Mouse (Mus musculus) embryonic facial prominence, embryonic 12.5 days (tissue): Measurements from ENCODE around the gene Zp3. TPM values are rescaled to one million over a fixed set of nuclear protein-coding genes. Genes with fewer than 3 reads are reported as not detected.

ENCODE experiments used
- ATAC-seq: fragments of 200-750 bp; cut with Nextera tagmentation; 2 replicates; pipeline ENCODE4 v1.8.0; 2017; ENCODE audit not compliant: insufficient number of reproducible peaks, insufficient read depth, low FRiP score, low TSS enrichment
- H3K27ac ChIP-seq: fragments of 300-500 bp; sonication (generic); 2 replicates; pipeline ENCODE4 v1.5.1; 2016; ENCODE audit warnings: mild to moderate bottlenecking
- H3K27me3 ChIP-seq: fragments of 300-500 bp; sonication (generic); 2 replicates; pipeline ENCODE4 v1.6.1; 2016; ENCODE audit warnings: mild to moderate bottlenecking, moderate library complexity
- H3K36me3 ChIP-seq: fragments of 300-500 bp; sonication (generic); 2 replicates; pipeline ENCODE4 v1.6.1; 2016; ENCODE audit warnings: mild to moderate bottlenecking
- H3K4me1 ChIP-seq: fragments of 300-500 bp; sonication (generic); 2 replicates; pipeline ENCODE4 v1.6.1; 2016
- H3K4me2 ChIP-seq: fragments of 300-500 bp; sonication (generic); replicated peaks from 2 replicates; pipeline ENCODE4 v1.6.1; 2016; ENCODE audit warnings: mild to moderate bottlenecking, moderate library complexity
- H3K4me3 ChIP-seq: fragments of 300-500 bp; sonication (generic); 2 replicates; pipeline ENCODE4 v1.5.1; 2016; ENCODE audit warnings: mild to moderate bottlenecking
- H3K9ac ChIP-seq: fragments of 300-500 bp; sonication (generic); 2 replicates; pipeline ENCODE4 v1.6.1; 2016; ENCODE audit warnings: mild to moderate bottlenecking, moderate library complexity
- H3K9me3 ChIP-seq: fragments of 300-500 bp; sonication (generic); 2 replicates; pipeline ENCODE4 v1.6.1; 2016; ENCODE audit warnings: mild to moderate bottlenecking, moderate library complexity
- WGBS: fragments of 180-500 bp; shearing (Covaris S2); methylation state at CpG from one replicate; pipeline ENCODE4 v1.1.7; 2016; 5-methylcytosine and 5-hydroxymethylcytosine counted together
- polyA plus RNA-seq: library from polyadenylated mRNA; unstranded; fragments of >200 nt; fragmentation: Nextera tagmentation; extraction: Ambion mirVana; gene quantifications from 2 replicates; pipeline ENCODE4 v1.2.1, GENCODE M21; 2016

Gene Zp3
- polyA plus RNA-seq, 1 experiment from 2014 or later: 0.12 TPM

DNA sequence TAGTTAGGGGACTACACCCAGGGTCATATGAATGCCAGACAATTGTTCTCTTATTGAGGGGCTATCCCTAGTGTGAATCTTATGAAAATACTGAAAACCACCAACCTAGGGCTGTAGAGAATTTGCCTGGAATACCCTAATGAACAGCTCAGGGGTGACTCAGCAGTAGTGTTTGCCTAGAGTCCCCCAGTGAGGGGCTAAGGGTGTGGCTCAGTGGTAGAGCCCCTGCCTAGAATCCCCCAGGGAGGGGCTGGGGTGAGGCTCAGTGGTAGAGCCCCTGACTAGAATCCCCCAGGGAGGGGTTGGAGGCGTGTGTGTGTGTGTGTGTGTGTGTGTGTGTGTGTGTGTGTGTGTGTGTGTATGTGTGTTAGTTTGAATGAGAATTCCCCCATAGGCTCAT, 56.8 kb downstream of the Zp3 start:
- Histone ChIP-seq H3K27ac (no peak overlapping the region), H3K36me3 (peaks cover 13% of the 10 kb centered on the region), H3K27me3 (no peaks in the 10 kb centered on the region), H3K4me3 (no peak overlapping the region), H3K9me3 (no peaks in the 10 kb centered on the region), H3K4me2 (no peak overlapping the region), H3K9ac (no peak overlapping the region), H3K4me1 (no peaks in the 10 kb centered on the region)
- 91% methylated on average over 1 of the region's 1 CpGs for WGBS
- no peak for ATAC-seq

Other genes starting within 250 kb of the Zp3 start
- 50.4 and 53.1 TPM in 2 replicates for gene Tmem120a, start 235.7 kb upstream of the Zp3 start, polyA plus RNA-seq
- 0.23 and 0.47 TPM in 2 replicates for gene Styxl1, start 201.7 kb upstream of the Zp3 start, polyA plus RNA-seq
- gene Mdh2, start 201.6 kb upstream of the Zp3 start, polyA plus RNA-seq: 487 and 498 TPM in 2 replicates
- gene Srrm3, start 173.2 kb upstream of the Zp3 start, polyA plus RNA-seq: 3.6 and 8.9 TPM in 2 replicates
- gene Hspb1, start 92.2 kb upstream of the Zp3 start, polyA plus RNA-seq: 67.9 and 74.8 TPM in 2 replicates
- 221 and 228 TPM in 2 replicates for gene Ywhag, start 45.5 kb upstream of the Zp3 start, polyA plus RNA-seq
- 4.7 and 5.1 TPM in 2 replicates for gene Ssc4d, start 5.6 kb upstream of the Zp3 start, polyA plus RNA-seq
- 33.8 and 38.9 TPM in 2 replicates for gene Dtx2, start 14.7 kb downstream of the Zp3 start, polyA plus RNA-seq
- gene Upk3b, start 58.4 kb downstream of the Zp3 start, polyA plus RNA-seq: 0.18 and 0.91 TPM in 2 replicates
- gene Upk3bl, start 74.4 kb downstream of the Zp3 start, polyA plus RNA-seq: 8.7 and 9.8 TPM in 2 replicates
- gene Rasa4, start 103.8 kb downstream of the Zp3 start, polyA plus RNA-seq: 13.1 and 13.7 TPM in 2 replicates
- 230 and 234 TPM in 2 replicates for gene Polr2j, start 136.5 kb downstream of the Zp3 start, polyA plus RNA-seq
- gene Lrwd1, start 156.0 kb downstream of the Zp3 start, polyA plus RNA-seq: 49.1 and 50.0 TPM in 2 replicates
- gene Alkbh4, start 156.0 kb downstream of the Zp3 start, polyA plus RNA-seq: 28.4 and 29.5 TPM in 2 replicates
- 12.6 and 13.1 TPM in 2 replicates for gene Orai2, start 190.6 kb downstream of the Zp3 start, polyA plus RNA-seq
- 54.5 and 60.2 TPM in 2 replicates for gene Prkrip1, start 218.9 kb downstream of the Zp3 start, polyA plus RNA-seq